Mouse (Mus musculus) olfactory bulb, adult 2 months (tissue): ENCODE measurements around the gene Impdh1.

Experiments
- CTCF ChIP-seq: fragments of 200-500 bp; IDR thresholded peaks from 2 replicates; pipeline ENCODE4 v1.5.1; 2012; ENCODE audit warnings: low read depth, mild to moderate bottlenecking, low read length, moderate library complexity; ENCODE audit not compliant: insufficient read depth
- POLR2A ChIP-seq: fragments of 200-500 bp; IDR thresholded peaks from 2 replicates; pipeline ENCODE4 v1.6.1; 2012; ENCODE audit warnings: mild to moderate bottlenecking, low read depth, low read length, moderate library complexity; ENCODE audit not compliant: insufficient read depth

- TF ChIP-seq CTCF, result no peak
- TF ChIP-seq POLR2A, result no peak
Measured at GRCm38 (mm10) chr6:29195146-29195545, 21.0 kb downstream of the Impdh1 start.
